Mouse (Mus musculus): ENCODE results near the gene Schip1. TPM values are rescaled to one million over a fixed set of nuclear protein-coding genes. Genes with fewer than 3 reads are reported as not detected.

Schip1 gene
- total RNA-seq, 2 experiments from 2014 or later, result 2.0 to 3.4 TPM

DNA sequence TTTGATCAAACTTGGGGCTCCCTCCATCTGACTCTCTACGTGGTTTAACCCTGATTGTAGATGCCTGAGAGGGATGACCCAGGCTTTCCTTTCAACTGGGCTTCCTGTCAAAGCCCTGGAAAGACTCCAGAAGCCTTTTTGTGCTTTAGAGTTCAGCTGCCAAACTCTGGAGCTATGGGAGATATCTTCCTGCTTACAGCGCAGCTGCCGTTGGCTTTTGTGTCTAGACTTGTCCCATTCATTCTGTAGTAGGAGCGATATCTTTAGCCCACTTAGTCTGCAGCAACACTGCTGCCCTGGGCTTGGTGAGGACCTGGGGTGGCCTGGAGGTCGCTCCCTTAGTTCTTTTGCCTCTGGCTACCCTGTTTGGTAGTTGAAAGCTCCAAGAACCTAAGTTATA, 56.7 kb downstream of the Schip1 start:
- no peak for ATAC-seq (replicated peaks; ENCODE audit: low FRiP score, poor library complexity, severe bottlenecking)

DNA sequence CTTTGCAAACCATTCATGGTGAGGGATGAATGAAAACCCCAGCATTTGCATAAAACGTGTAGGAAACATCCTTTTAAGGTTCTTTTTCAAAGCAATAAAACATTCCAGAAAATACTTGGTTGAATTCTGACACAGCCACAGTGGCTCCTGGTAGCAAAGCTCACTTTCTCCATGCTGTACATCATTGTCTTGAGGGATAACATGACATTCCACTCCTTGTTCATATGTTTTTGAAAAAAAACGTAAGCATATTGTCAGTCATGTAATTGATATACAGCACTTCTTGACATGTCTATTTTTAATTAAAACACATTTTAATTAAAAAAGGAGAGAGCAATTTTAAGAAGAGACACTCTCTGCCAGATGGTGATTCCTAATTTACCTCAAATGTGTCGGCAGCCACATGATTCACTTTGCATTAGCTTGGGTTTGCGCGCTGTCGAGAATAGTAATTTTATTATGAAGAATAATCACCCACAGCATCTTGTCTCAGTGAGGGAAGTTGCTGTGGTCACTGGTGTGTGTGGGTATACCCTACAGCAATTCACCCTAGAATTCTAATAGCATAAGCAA, 61.8 kb downstream of the Schip1 start:
- no peak for ATAC-seq (replicated peaks; ENCODE audit: low FRiP score, poor library complexity, severe bottlenecking)

DNA sequence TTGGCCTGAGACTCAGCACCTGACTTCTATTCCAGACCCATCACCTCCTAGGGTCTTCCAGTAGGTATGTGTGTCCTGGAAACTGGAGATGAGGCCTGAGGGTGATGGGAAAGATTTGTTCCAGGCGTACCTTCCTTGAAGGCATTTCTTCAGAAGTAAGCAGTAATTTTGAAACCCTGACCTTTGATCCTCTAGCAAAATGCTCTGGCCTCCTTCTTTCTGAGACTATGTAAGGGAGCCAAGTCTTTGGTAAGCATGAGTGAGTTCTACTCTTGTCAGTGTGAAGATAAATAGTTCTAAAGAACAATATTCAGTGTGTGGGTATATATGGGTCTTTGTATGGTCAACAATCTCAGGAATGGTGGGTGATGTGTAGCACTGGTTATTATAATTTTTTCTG, 65.8 kb downstream of the Schip1 start:
- ATAC-seq (replicated peaks; ENCODE audit: low FRiP score, poor library complexity, severe bottlenecking), result no peak

DNA sequence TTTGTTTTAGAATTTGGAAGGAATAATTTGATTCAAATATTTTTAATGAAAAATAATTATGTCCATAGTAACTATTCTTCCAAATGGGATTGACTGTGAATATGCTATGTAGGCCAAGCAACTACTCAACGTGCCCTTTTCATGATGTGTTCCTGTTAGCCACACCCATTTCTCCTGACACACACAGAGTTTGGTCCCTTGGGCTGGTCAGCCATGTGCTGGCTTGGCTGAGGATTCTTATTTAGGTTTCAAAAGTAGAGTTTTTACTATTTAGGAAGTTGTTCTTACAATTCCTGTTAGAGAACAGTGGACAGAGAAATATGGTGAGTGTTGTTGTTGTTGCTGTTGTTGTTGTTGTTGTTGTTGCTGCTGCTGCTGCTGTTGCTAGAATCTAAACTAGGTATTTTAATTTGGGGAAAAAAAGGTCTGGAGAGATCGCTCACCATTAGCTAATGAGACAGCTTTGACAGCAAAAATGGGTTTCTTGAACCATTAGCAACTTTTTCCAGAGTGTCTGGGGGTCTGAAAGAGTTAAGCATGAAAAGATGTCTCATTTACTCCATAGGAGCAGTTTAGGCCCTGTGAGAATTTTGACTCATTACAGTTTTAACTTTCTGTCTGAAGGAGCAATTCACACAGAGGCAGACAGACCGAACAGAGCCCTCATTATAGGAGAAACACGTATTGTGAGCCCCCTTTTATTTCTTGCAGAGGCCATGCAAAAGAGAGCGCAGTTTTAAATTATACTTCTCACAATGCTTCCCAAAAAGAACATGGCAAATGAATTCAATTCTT, 74.4 kb downstream of the Schip1 start:
- no peak for ATAC-seq (replicated peaks; ENCODE audit: low FRiP score, poor library complexity, severe bottlenecking)

DNA sequence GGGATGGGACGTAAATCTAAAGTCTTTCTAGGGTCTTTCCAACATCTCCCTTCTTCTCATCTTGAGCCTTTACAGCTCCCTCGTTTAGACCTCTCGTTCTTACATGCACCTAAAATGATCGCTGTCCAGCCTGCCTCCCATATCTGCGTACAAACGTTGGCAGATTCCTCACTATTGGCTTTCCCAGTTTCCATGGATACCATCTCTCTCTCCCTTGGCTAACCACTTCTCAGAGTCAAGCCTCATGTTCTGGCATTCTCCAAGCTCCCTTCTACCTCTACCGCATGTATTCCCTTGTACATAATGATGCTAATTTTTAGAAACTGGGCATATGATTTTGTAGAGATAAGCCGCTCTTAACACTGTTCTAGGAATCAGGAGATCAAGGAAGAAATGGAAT, 86.1 kb downstream of the Schip1 start:
- no peak for ATAC-seq (replicated peaks; ENCODE audit: low FRiP score, poor library complexity, severe bottlenecking)

DNA sequence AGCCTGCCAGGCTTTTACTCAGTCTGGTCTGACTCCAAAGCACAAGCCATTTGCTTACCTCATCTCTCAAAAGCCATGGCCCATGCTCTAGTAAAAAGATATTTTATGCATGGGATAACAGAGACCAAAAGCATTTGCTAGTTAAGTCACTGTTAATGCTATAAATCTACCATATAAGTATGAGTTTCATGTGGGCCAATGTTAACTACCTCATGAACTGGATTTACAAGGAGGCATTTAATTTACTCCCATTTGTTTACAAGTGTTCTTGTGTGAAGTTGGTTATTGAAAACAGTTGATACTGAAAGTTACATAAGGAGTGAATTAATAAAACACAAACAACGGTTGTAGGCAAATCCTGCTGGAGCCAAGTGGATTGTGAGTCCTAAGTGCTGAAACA, 95.6 kb downstream of the Schip1 start:
- no peak for ATAC-seq (replicated peaks; ENCODE audit: low FRiP score, poor library complexity, severe bottlenecking)

DNA sequence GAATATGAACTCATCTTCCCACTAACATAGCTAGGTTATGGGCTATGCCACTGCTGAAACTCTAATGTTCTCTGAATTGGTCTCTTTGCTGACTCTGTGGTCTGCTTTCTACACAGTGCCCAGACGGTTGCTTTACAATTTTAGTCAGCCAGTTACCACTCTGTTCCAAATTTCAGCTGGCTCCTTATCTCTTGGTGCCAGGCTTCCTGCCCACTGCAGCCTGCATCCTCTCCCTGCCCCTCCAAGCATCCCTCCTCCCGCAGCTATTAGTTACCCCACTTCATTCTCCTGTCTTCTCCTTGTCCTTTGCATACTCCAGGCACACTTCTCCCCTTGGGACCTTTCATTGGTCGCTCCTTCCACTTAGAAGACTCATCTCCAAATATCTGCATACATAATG, 96.2 kb downstream of the Schip1 start:
- ATAC-seq (replicated peaks; ENCODE audit: low FRiP score, poor library complexity, severe bottlenecking), result no peak

DNA sequence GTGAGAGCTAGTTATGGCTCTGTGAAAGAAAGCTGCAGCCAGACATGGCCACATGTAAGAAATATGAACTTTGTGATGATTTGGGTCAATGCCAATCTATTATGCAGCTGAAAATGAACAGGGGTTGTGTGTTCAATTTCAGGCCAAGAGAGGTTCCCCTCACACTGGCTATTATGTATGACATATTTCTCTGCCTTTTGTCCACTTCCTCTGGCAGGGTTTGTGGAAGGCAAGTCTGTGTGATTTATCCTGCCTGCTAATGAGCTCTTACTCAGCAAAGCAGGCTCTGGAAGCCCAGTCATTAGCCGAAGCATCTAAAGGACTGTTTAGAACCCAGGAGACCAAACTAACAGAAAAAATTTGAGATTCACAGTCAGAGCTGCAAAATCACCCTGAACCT, 113.6 kb downstream of the Schip1 start:
- no peak for ATAC-seq (replicated peaks; ENCODE audit: low FRiP score, poor library complexity, severe bottlenecking)

DNA sequence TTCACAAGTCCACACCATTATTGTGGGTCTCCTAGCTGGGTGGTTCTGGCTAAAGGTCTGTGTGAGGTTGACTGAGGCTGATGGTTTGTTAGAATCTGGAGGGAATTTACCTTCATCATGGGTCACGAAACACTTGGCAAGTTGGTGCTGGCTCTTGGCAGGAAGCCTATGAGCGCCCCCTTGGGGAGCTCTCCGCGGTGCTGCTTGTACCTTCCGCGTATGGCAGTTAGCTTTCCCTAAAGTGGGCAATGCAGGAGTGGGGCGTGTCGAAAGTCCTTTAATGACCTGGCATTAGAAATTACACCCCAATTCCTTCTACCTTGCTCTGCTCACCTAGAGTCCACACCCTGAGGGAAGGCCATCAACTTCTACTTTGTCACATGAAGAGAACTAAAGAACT, 122.9 kb downstream of the Schip1 start:
- ATAC-seq (replicated peaks; ENCODE audit: low FRiP score, poor library complexity, severe bottlenecking), result no peak

DNA sequence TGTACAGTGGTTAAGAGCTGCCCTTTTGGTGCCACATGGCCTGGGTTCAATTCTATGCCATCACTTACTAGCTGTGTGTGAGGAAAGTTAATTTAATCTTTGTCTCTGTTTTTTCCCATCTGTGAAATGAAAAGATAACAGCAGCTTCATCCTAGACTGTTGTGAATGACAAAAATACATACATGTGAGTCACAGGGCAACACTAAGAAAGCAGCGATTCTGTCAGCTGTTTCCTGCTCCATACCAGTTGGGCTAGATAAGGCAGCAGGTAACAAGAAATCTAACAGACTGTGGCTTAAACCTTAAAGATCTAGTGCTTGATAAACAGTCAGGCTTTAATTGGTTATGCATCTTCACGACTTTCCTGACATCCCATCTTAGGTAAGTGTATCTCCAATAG, 124.5 kb downstream of the Schip1 start:
- ATAC-seq (replicated peaks; ENCODE audit: low FRiP score, poor library complexity, severe bottlenecking), result no peak

DNA sequence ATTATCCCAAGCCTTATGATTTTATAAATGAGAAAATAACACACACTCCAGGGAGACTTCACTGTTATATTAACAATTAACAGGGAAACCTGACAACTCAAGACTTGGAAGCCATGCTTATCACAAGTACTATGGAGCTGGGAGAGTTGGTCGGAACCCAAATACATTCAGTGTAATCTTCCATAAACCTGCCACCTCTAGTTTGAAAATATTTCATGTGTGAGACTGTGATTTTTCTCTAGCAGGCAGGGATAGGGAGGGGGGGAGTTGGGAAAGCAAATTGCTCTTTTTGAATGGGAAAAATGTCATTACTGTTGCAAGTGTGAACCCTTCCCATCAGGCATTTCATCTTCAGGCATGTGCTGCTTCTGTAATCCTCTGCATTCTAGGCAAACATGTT, 132.3 kb downstream of the Schip1 start:
- no peak for ATAC-seq (replicated peaks; ENCODE audit: low FRiP score, poor library complexity, severe bottlenecking)

DNA sequence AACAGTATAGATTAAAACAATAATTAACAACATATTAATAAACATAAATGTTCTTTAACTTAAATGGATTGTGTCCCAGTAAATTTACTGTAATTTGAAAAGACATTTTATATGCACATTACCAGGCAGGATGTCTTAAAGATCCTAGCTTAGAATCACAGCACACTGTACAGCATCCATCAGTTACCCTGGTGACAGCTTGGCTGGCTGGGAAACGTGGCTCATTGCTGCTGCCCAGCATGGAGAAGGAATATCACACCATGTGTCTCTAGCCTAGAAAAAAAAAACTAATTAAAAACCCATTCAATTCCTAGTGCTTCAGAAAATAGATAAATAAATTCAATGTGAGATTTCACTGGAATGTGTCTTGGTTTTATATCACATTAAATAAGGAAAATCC, 136.6 kb downstream of the Schip1 start:
- no peak for ATAC-seq (replicated peaks; ENCODE audit: low FRiP score, poor library complexity, severe bottlenecking)

DNA sequence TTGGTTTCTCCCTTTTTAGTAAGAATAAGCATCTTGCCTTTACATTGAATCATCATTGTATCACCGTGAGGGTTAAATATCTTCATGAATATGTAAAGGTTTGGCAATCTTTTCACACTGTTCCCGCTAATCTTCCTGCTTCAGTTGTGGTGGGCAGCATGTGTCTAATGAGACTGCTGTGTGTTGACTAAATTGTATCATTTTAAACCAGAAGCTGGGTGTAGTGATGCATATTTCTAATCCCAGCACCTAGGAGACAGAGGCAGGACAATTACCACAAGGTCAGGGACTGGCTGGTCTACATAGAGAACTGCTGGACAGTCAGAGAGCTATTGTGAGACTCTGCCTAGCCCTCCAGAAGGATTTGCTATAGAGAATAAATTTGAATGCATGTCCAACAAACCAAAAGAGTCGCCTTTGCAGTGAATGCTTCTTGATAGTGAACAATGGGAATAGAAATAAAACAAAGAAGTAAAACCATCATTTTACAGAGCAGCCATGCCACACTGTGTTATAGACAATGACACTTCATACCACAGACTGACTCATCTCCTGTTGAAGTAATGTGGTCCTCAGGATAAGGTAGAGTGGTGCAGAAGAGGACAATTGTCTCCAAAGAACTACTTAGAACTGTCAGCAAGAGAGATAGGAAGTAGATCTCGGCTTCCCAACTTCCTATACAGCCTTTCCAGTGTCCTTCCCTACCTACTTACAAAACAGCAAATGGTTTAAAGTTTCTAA, 137.7 kb downstream of the Schip1 start:
- ATAC-seq (replicated peaks; ENCODE audit: low FRiP score, poor library complexity, severe bottlenecking), result no peak

DNA sequence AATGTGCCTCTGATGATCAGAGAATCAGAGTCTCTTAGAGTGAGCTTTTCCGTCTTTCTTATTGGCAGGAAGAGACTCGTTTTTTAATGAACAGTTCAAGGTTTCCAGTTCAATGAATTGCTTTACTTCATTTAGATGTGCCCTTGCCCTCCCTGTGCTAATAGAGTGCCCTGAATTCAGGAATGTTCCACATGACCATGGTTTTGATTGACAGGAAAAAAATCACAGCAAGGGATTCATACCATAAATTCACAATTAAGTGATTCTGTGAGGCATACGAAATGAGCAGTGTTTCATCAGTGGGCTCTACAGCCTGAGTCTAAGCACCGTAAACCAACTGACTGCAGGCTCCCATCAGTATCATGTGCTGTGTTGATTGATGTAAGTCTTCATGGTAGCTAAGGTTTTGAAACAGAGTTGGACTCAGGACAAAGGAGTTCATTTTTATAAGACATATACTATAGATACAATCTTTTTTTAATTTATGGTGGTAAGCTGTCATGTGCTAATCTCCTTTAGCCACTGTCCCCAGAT, 139.4 kb downstream of the Schip1 start:
- no peak for ATAC-seq (replicated peaks; ENCODE audit: low FRiP score, poor library complexity, severe bottlenecking)

DNA sequence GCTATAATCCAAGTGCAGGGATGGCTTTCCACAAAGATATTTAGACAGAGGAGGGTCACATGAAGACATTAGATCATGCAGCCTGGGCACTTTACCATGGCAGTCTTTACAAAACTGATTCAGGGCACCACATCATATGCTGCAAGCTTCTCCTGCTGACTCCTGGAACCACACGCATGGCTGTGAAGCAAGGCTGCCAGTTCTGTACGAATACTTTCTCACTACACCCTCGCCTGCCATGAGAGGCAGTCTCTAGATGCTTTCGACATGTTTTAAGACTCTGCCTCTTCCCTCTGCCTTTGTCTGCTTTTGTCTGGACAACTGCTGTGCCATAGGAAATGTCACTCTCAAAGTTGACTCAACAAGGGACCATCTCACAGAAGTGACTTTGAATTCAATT, 145.8 kb downstream of the Schip1 start:
- ATAC-seq (replicated peaks; ENCODE audit: low FRiP score, poor library complexity, severe bottlenecking), result no peak

DNA sequence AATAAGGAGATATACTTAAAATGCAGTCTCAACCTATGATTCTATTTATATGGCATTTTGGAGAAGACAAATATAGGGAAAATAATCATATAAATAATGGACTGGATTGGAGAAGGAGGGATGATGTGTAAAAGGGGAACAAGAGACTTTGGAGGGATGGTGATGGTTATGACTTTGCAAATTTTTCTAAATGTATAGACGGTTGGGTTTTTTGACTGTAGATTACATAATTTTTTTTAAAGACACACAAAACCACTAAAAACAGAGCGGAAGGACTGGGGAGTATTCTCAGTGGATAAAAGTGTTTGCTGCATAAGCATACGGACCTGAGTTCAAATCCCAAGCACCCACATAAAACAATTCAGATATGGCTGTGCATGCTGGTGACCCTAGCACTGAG, 156.8 kb downstream of the Schip1 start:
- no peak for ATAC-seq (replicated peaks; ENCODE audit: low FRiP score, poor library complexity, severe bottlenecking)

DNA sequence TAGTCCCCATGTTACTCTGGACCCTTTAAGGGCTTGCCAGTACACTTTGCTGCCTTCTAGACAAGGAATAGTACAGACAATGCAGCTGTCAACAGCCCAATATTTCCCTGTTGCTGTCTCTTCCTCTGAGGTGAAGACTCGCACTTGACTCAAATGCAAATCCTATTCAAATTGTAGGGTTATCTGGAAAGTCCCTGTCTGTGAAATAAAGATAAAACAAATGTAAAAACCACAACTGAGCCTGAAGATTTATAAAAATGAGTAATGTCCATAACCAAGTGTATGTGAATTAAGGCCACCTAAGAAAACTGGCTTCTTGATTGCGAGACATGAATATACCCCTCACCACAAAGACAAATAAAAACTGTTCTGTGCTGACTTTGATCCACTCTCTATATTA, 175.3 kb downstream of the Schip1 start:
- ATAC-seq (replicated peaks; ENCODE audit: low FRiP score, poor library complexity, severe bottlenecking), result no peak

DNA sequence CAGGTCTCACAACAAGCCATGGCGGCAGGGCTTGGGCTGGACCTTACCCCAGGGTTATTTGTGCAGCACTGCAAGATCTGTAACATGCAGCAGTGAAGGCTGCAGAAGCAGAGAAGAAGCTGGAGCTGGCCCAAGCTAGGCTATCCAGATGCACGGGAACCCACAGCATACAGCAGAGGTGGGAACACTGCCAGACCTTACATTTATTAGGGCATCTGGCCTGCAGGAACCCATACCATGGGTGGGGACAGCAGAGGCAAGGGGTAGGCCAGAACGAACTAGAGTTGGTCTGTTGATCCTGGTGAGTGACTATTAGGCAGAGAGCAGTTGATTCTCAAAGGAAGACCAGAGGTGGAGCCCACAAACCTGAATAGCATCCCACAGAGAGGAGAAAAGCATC, 178.6 kb downstream of the Schip1 start:
- ATAC-seq (replicated peaks; ENCODE audit: low FRiP score, poor library complexity, severe bottlenecking), result no peak

DNA sequence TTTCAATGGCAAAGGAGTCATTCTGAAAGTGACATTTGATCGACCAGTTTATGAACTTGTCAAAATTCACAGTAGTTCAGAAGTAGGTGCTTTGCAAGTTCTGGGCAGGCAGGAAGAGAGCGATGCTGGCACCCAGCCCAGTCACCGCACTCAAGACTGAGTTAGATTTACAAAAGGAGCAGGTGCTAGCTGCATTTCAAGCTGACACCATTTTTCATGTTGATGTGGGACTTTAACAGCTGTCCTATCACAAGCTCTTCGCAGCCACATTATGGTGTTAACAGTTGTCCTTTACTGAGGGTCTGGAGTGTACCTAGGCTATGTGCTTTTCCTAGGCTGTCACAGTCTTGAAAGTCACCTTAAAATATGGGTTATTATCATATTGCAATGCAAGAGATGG, 181.6 kb downstream of the Schip1 start:
- no peak for ATAC-seq (replicated peaks; ENCODE audit: low FRiP score, poor library complexity, severe bottlenecking)

DNA sequence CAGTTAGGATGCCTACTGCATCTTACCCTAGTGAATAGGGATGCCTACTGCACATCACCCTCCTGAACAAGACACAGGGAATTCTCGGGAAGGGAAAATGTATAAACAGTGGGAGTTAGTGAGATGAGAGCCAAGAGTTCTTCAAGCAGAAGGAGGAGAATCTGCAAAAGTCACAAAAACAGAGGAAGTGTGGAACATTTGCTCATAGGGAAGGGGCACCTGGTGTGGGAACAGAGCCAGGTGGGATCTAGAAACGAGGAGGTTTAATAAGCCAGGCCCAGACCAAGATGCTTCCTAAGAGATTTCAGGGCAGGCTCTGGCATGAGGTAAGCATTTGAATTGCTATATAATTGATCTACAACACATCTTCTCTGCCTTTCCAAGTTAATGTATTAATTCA, 186.0 kb downstream of the Schip1 start:
- no peak for ATAC-seq (replicated peaks; ENCODE audit: low FRiP score, poor library complexity, severe bottlenecking)

DNA sequence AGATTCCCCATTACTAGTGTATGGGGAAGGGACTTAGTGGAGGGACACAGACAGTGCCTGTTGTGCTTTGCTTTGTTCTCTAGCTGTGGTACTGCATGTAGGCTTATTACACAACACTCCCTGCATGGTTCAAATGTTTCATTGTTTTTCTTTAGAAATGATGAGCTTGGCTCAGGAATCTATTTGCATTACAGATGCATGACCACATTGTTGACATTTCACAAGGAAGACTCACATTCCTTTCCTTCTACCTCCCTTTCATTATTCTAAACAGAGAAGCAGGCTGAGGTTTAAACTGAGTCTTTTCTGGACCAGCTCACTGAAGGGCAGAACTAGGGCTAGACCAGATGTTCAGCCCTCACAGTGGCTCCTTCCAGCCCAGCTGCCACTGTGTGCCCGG, 187.7 kb downstream of the Schip1 start:
- ATAC-seq (replicated peaks; ENCODE audit: low FRiP score, poor library complexity, severe bottlenecking), result no peak

Measured in erythroid progenitor cell, adult 5-6 weeks (primary cell).